Mouse (Mus musculus) gastrocnemius, postnatal 25 days (tissue): ENCODE measurements around the gene Vmp1. TPM values are rescaled to one million over a fixed set of nuclear protein-coding genes. Genes with fewer than 3 reads are reported as not detected.
A peak's percentile ranks its signal among the peaks of the same experiment; 100 is the strongest.

Source experiments
- DNase-seq: peaks from one replicate; pipeline ENCODE4 v3.0.0; 2022
- long read RNA-seq, 2 experiments: library from polyadenylated mRNA; stranded (forward); transcript quantifications; one replicate each; pipeline ENCODE4 v2.0.0; 2021
- total RNA-seq, 2 experiments: library from RNA; stranded (reverse); gene quantifications; 1 replicate in 1 of 2; 2 replicates in 1 of 2; pipeline ENCODE4 v1.2.3; 2021

Vmp1 gene
- 10 to 100 TPM; 83.0 to 89.8 TPM for total RNA-seq
- long read RNA-seq, experiment 1, transcript Vmp1-201 (12 exons, 2,787 nt), result major isoform, 87 of 116 reads
- long read RNA-seq, experiment 1, transcript Vmp1-206 (2 exons, 931 nt), result minor isoform, 6 of 116 reads
- long read RNA-seq, experiment 1, partial matches to known transcripts, result 5 of 116 reads
- long read RNA-seq, experiment 1, other reads (novel, unspliced or antisense), result 18 of 116 reads
- long read RNA-seq, experiment 2, transcript Vmp1-201 (12 exons, 2,787 nt), result major isoform, 89 of 115 reads
- long read RNA-seq, experiment 2, partial matches to known transcripts, result 9 of 115 reads
- long read RNA-seq, experiment 2, other reads (novel, unspliced or antisense), result 14 of 115 reads

DNA sequence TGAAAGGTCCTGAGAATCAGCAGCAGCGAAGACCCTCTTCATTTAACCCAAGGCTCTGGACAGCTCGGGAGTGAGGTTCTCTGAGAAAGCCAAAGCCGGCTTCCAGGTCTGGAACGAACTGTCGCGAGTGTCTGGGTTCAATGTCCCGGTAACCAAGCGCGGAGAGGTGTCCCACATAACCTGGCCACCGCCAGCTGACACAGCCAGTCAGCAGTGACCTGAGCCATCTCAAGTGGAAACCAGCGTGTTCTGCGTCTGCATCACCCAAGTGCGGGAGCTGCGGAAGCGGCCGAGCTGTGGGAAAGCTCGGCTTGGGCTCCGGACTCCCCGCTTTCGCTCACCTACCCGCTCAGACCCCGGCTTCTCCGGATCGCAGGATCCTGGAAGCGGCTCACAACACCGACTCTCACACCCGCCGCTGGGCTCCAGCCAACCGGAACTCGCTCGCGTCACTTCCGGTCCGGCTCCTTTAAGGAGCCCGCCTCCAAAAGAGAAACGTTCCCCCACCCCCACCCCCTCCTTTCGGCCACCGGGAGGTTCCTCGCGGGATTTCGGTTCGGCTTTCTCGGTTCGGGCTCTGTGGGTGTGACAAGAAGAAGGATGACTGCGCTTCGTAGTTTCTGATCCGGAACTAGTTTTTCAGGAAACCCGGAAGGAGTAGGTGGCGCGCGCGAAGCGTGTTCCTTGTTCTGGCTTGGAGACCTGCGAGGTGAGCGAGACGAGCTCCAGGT, at the start of gene Vmp1, which contains the start of gene Ptrh2:
TSS of gene Vmp1 (minus strand) at position 442 of the 731 bp plus-strand sequence.
TSS of gene Ptrh2 (plus strand) at position 591 of the 731 bp plus-strand sequence.
- peak; percentile 91 for DNase-seq

DNA sequence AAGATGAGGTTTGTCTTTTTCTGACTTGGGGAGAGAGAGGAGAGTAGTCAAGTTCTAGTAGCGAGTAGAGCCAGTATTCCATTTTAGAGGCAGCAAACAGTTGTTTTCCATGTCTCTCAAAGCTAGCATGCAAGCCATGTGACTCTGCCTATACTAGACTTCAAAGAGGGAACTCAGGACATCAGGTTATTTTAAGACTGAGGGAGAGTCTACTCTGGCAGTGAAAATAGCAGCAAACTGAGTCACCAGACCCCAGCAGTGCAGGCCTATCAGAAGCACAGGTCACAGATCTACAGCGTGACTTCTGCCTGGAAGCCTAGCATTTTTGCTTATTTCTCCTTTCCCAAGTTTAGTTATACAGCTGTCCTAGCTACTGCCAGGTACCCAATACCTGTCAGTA, 47.8 kb upstream of the Vmp1 start:
- DNase-seq, result no peak

DNA sequence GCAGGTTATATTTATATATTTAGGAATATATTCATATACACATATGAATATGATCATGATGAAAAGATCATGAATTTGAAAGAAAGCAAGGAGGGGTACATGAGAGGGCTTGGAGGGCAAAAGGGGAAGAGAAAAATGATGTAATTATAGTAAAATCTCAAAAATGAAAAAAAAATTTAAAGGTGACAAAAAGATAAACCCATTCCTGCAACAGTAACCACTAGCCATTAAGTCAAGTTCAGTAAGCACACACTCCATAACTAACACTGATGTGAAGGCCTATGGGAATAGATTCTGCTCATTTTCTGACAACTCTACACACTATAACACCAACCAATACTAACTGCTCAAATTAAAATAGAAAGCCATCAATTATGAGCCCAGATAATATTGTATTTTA, 42.0 kb upstream of the Vmp1 start:
- DNase-seq, result no peak

DNA sequence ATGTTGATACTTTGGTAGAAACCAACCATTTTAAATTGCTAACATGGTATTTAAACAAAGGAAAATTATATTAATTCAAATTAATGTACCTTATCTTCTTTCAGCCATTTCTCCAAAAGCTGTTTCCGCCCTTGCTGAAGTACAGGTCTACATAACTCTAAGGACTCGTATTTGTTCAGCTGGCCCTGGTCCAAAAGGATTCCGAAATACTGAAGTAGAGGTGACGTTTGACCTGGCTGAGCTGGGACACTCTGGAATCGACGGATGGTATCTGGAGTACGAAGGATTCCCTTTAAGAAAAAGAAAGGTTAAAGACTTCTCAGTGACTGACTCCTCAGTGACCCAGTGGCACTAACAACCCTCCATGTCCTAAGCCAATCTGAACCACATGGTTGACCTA, 41.3 kb upstream of the Vmp1 start:
- DNase-seq, result no peak

DNA sequence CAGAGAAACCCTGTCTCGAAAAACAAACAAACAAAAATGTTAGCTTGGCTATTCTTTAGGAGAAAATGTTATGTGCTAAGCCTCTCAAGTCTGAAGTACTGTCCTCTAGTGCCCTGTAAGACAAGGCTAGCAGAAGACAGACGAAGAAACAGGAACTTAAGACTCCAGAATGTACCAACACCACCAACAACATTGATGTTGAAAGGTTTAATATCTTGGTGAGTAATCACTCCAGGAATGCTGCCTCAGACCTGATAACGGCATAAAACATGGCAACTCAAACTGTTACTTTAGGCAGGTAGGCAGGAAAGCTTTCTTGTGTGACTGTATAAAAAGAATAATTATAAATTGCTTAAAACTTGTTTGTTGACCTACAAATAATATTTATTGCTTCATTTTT, 40.4 kb upstream of the Vmp1 start:
- DNase-seq, result no peak

DNA sequence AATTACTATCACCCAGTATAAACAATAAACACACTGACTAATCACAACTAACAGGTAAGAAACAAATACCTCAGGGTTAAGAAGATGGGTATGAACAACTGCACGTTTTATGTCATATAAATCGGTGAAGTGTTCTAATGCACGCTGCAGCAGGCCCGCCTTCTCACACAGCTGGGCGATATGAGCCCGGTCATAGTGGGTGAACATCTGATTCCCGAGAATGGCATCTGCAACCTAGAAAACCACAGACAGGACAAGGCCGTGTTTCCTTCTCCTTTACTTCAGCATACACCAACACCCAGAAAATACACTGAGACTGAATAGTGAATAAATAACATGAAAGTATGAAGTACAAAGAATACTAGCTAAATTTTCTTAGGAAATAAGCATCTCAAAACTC, 35.8 kb upstream of the Vmp1 start:
- DNase-seq, result no peak

DNA sequence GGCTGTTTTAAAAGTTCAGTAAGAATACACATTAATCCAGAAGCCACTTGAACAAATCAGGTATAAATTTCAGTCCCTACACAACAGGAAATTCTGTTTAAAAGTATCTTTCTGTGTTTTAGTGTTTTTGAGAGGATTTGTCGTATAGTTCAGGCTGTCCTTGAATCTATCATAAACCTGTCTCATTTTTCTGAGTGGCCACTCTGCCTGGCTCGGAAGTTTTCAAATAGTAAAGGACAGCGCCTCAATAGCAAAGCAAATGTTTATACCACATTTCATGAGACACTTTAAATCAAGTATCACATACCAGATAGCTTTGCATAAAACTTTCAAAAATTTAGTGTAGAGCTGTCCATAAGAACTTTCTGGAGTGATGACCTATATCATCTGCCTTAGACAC, 34.7 kb upstream of the Vmp1 start:
- no peak for DNase-seq

DNA sequence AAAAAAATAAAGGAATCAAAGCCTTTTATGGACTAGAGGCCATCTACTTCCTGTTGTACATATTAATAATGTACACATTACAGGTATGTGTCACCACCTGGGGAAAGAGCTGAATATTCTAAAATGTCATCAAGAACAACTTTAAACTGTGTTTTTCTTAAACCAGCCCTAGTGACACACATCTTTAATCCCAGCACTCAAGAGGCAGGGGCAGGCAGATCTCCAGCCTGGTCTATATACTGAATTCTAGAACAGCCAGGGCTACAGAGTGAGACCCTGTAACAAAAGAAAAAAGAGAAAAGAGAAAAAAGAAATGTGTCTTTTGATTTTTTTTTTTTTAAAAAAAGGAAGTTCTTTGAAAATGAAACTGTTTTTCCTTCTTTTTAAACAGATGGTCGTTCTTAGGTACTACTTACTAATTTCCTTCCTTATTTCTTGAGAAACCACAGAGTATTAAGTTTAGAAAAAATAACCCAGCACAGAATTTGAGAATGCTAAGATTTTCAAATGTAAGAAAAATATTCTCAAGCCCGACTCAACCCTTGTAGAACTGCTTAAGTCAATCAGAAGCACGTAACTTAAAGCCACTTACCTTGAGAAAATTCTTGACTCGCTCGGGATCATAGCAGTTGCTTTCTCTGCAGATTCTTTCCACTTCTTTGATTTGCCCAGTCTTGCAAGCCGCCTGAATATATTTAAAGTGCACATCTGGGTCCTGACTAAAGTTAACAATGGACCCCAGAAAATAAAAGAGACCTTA, 33.9 kb upstream of the Vmp1 start:
- DNase-seq, result no peak

DNA sequence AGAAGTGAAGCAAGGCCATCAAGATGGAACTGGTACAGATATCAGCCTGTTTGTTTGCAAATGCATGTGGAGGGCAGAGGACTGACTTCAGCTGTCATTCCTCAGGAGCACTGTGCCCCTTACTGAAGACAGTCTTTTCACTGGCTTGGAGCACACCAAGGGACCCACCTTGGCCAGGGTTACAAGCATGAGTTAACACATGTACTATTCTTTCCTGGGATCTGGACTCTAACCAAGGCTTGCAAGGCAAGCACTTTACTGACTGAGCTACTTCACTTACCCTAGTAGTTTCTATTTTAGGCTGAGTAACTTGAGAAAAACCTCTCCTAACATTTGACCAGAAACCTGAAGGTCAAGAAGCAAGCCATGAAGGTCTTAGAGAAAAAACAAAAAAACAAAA, 31.0 kb upstream of the Vmp1 start:
- peak; percentile 26 for DNase-seq

DNA sequence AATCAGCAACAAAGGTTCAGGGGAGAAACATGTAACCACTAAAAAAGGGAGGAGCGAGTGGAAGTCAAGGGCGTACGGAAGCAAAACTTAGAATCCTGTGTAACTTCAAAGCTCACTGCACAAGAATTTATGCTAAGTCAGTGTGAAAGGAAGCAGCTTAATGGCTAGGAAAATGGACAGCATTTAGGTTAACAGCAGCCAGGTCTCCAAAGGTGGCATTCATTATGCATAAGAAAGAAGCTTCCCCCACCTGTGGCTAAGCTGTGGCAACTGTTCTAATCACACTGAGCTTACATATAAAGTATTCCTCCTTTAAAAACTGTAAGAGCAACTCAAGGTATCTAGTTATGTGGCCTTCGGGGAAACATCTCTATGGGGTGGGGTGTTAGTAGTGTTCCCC, 17.5 kb upstream of the Vmp1 start:
- no peak for DNase-seq

DNA sequence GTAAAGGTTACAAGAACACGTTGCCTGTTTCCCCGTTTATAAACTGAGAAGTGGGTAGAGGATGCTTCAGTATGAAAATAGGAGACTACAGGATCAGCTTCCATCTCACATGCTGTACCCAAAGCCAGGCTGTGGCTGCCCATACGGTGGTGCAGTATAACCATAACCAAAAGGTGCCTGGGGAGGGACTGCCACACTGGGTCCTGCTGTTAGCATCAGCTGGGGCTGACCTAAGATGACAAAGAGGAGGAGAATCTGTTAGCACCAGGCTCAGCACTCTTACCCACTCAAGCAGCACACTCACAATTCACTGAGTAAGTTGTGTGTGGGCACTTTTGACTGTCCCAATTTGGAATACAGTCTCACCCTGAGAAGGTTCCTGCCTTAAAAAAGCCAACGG, 11.8 kb upstream of the Vmp1 start:
- no peak for DNase-seq

DNA sequence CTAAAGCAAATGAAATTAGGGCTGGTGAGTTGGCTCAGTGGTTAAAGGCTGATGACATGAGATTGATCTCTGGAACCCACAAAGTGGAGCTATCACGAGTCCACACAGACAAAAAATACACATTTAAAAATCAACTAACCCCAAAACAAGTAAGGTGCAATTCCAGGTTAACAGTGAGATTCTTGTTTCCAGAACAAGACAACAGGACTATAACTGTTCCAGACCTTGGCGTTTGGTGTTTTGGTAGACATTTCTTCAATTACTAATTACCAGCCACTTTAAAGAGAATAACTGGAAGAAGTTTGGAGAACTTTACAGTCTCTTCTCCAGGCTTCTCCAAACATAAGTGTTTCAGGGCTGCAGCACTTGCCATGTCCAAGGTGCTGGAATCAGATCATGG, 8.9 kb upstream of the Vmp1 start:
- no peak for DNase-seq

DNA sequence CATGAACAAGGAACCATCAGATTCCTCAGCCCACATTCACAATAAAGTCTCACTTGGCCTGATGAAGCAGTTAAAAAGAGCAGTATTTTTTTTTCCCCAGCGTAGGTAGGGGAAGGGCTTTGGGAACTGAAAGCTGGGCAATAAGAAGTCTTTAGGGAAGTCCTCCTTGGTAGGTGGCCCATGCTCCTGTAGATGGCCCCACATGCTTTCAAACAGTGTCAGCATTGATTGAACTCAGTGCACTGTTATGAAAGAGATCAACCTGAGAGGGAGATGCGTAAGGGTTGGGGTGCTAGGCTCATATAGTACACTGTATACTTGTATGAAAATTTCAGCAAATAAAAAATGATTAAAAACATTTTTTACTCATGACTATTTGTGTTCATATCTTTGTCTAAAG, 8.3 kb upstream of the Vmp1 start:
- DNase-seq, result no peak

DNA sequence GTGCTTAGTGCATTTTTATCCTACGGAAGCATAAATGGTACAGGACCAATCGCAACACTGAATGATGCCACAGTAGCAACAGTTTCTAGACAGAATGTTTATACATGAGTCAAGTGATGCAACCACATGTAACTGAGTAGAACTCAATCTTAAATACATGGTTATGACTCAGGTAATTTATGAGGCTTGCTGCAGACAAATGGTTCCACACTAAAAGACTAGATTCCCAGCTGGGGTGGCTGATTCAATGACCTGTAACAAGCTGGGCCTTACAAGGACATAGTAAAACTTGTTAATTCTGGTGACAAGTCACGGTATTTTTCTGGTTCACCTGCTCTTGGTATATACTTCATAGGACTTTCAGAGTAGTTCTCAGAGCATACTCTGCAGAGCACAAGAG, 7.8 kb upstream of the Vmp1 start:
- DNase-seq, result no peak

DNA sequence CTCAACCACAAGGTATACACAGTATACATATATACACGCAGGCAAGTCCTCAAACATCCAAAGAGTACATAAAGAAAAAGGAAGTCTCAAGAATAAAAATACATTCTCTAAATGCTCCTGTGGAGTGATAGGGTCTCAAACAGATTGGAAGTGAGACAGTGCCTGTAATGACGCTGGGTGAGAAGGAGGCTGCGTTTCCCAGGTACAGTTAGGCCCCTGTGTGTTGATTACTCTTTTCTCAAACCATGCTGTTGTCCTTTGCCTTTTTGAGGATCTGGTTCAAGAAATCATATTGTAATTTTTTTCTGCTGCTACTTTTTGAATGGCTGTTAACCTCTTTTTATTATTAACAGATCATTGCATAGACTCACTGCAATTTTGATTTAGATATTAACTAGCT, 6.7 kb upstream of the Vmp1 start:
- no peak for DNase-seq

DNA sequence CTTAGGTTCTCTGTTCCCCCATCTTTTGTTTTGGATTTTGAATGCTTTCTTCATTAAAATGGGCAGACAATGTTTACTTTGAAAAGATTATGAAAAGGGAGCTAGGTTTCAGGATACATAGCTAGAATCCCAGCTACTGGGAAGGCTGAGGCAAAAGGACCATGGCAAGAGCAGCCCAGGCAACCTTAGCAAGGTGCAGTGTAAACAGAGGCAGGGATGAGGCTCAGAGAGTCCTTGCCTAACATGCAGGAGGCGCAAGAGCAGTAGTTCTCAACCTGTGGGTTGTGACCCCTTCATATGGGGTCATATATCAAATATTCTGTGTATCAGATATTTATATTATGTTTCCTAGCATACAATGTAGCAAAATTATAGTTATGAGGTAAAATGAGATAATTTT, 1.7 kb upstream of the Vmp1 start:
- no peak for DNase-seq

DNA sequence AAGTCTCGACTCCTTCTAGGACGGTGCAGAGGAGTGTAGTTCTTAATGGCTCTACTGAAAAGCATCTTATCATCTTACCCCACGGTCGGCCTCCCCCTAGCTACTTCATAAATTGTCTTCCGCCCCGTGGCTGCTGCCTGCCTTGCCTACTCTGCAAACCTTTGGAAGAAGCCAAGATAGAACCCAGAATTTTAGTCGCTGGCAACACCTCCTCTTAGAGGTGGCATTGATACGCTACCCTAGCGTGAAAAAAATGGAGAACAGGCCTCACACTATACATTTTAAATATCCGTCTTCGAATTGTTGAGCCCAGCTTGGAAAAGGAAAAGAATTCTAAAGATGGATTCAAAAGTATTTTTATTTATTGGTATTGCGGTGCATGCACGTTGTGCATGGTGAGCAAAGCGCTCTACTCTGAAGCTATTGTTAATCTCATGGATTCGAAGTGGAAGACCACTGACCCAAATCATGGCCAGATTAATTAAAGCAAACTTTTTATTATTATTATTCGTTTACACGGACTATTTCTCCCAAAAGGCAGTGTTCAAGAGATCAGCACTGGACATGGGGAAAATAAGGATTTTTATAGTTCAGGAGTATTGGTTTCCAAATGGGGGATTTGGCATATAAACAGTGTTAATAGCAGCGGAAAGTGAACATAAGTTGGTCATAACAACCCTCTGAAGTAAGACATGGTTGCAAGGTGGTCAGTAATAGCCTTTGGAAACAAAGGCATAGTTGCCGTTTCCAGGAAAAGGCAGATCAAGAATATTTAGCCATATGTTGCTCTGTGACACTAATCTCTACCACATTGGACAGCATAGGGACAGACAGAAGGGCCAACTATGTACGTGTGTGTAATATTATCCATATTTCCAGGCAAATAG, 733 bp upstream of the Vmp1 start:
- DNase-seq, result no peak

DNA sequence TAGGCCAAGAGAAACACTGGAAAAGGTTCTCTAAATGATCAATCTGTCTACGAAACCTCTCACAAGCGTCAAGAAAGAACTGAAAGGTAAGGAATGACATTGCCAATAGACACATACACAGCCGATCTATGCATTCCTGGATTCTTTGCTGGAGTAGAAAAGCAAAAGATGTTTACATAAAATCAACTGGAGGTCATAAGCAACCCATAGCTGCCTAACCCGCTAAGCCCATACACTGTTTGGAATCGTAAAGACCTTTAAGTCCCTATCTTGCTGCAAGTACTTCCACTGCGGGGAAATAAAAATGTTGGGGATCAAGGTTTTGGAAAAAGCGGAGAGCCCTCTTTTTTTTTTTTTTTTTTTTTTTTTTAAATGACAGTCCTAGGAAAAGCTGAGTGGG, 775 bp downstream of the Vmp1 start:
- no peak for DNase-seq

DNA sequence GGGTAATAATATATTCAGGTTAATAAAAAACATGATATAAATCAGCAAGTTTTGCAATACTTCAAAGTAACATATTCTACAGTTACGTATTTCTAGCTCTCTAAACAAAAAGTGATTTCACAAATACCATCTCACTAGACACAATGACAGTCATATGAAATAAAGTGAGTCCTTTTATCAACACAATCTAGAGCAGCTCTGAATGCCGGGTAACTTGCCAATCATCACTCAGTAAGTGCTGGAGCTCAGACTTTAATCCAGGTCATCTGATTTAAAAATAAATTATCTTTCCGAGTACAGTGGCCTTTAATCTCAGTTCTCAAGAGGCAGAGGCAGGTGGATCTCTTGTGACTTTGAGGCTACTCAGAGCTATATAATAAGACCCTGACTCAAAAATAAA, 2.2 kb downstream of the Vmp1 start:
- no peak for DNase-seq

DNA sequence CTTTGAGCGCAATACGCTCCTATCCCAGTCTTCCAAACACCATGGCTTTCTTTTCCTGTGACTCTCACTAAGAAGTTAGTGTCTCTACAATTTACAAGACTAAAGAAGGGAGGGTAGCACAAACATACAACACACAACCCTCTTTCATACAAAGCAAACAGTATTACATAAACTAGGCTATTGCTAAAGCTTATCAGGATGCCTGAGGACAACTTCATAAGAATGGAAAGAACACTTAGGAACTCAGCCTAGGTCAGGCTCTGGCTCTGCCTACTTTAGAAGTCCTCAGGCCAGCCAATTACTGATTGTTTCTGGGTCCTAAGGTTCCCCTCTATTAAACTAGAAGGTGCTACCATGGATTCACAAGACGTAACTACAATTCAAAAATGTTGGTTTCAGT, 2.9 kb downstream of the Vmp1 start:
- DNase-seq, result no peak

DNA sequence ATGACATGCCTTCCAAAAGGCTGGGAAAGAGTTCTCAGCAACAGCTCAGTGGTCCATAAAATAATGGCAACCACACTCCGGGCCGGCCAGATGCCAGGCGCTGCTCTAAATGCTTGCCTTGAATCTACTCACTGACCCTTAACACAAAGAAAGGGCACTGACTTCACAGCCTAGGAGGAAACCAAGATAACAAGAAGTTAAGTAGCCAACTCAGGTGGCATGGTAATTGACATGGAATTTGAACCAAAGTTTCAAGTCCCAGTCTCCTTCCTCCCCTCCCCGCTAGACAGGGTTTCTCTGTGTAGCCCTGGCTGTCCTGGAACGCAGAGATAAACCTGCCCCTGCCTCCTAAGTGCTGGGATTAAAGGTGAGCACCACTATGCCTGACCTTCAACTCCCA, 4.7 kb downstream of the Vmp1 start:
- no peak for DNase-seq

DNA sequence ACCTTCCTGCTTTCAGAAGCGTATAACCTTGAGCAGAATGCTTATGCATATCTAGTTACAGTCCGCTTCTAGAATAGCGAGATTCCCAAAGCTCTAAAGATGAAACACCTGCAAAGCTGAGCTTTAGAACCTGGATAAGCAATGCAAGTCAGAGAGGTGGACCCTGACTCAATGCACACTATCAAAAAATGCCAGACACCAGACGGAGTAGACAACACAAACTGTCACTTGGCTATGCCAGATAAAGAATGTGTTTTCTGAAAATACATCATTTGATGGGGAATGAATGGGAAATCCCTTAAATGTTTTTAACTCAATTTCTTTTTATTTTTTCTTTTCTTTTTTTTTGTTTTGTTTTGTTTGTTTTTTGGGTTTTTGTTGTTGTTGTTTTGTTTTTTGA, 8.1 kb downstream of the Vmp1 start:
- no peak for DNase-seq
